Mouse (Mus musculus) ES-Bruce4 (cell line): ENCODE measurements around the gene Klhdc2.

Source experiments
- CTCF ChIP-seq: IDR thresholded peaks from one replicate; pipeline ENCODE4 v1.8.1; 2011; ENCODE audit warnings: low read depth, low read length
- EP300 ChIP-seq: IDR thresholded peaks from 2 replicates; pipeline ENCODE4 v1.6.1; 2011; ENCODE audit warnings: low read depth, low read length; ENCODE audit not compliant: insufficient read depth
- POLR2A ChIP-seq: IDR thresholded peaks from one replicate; pipeline ENCODE4 v1.8.1; 2011; ENCODE audit warnings: low read length; ENCODE audit not compliant: insufficient read depth

DNA sequence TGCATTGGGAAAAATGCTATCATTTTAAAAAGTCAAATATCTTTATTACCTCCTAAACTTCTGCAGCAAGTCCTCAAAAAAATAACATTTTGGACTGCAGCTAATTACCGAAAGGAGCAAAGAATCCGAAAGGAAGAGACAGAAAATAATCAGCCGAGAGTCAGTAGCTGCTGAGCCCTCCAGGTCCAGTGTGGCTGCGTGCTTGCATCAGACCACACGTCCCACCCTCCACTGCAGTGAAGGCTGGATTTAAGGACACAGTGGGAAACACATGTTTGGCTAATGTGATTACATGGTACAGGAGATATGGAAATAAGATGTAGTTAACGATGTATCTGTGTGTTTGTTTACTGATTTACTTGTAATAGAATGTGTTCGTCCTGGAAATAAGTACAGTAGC, 13.3 kb upstream of the Klhdc2 start:
- TF ChIP-seq CTCF (no peak), EP300 (no peak), POLR2A (no peak)
